ENCODE assay signal across 9 mouse cellular contexts in genomic region chr9:120759771-120760170, GRCm38 (mm10).
DNase-seq lines count a peak whose midpoint lies in the region; ATAC-seq lines count a peak whose summit lies in the region.
"Had no signal": no experiment of that assay in that cellular context is flagged by ENCODE, and none has a peak within 500 bp of the region (broad histone marks: within the 10 kb centered on the region; RNA-seq: fewer than 3 reads in every experiment).

No protein-coding gene starts in this region.

- no peaks in the 10 kb centered on the region for H3K36me3 ChIP-seq in embryonic facial prominence, embryonic 10.5 days (replicated peaks)
- H3K36me3 ChIP-seq in intestine, embryonic 15.5 days = no peaks in the 10 kb centered on the region
- H3K36me3 ChIP-seq in midbrain, embryonic 11.5 days (ENCODE audit: control insufficient read depth, insufficient read depth, low read length) = no peaks in the 10 kb centered on the region
- no peaks in the 10 kb centered on the region for H3K36me3 ChIP-seq in heart, embryonic 12.5 days

- H3K4me1 ChIP-seq in embryonic facial prominence, embryonic 10.5 days = peaks cover 6% of the 10 kb centered on the region
- H3K4me1 ChIP-seq in intestine, embryonic 15.5 days (replicated peaks) = peaks cover 24% of the 10 kb centered on the region; the same call in 1 of the 2 replicates
- H3K4me1 ChIP-seq in midbrain, embryonic 11.5 days (ENCODE audit: control insufficient read depth, insufficient read depth, low read length) = peaks cover 5% of the 10 kb centered on the region; the same call in 1 of the 2 replicates
- no peaks in the 10 kb centered on the region for H3K4me1 ChIP-seq in heart, embryonic 12.5 days (replicated peaks)

- no peak overlapping the region for H3K4me3 ChIP-seq in embryonic facial prominence, embryonic 10.5 days
- no peak overlapping the region for H3K4me3 ChIP-seq in intestine, embryonic 15.5 days (replicated peaks)
- no peak overlapping the region for H3K4me3 ChIP-seq in midbrain, embryonic 11.5 days (ENCODE audit: low read depth, low read length)
- H3K4me3 ChIP-seq in heart, embryonic 12.5 days = no peak overlapping the region

- no peak overlapping the region for H3K4me2 ChIP-seq in intestine, embryonic 15.5 days (replicated peaks)
- H3K4me2 ChIP-seq in midbrain, embryonic 11.5 days = no peak overlapping the region
- H3K4me2 ChIP-seq in heart, embryonic 12.5 days = no peak overlapping the region
- H3K4me2 ChIP-seq: lung, embryonic 14.5 days had no signal

- intact Hi-C loops in gastrocnemius, postnatal 36 days (cut with DNase I) = no loop called here

- WGBS in embryonic facial prominence, embryonic 10.5 days = 48% methylated on average over 5 of the region's 5 CpGs
- WGBS in intestine, embryonic 15.5 days = 73% methylated on average over 5 of the region's 5 CpGs
- WGBS in midbrain, embryonic 11.5 days = 31% methylated on average over 5 of the region's 5 CpGs
- 78% methylated on average over 5 of the region's 5 CpGs for WGBS in heart, embryonic 12.5 days

- no peaks in the 10 kb centered on the region for H3K9me3 ChIP-seq in embryonic facial prominence, embryonic 10.5 days
- no peaks in the 10 kb centered on the region for H3K9me3 ChIP-seq in intestine, embryonic 15.5 days
- no peaks in the 10 kb centered on the region for H3K9me3 ChIP-seq in midbrain, embryonic 11.5 days (ENCODE audit: control insufficient read depth, low read length)
- peaks cover 5% of the 10 kb centered on the region; the same call in 1 of the 2 replicates for H3K9me3 ChIP-seq in heart, embryonic 12.5 days (replicated peaks)

- no peak overlapping the region for H3K9ac ChIP-seq in intestine, embryonic 15.5 days
- H3K9ac ChIP-seq in midbrain, embryonic 11.5 days (ENCODE audit: low read length) = no peak overlapping the region
- no peak overlapping the region for H3K9ac ChIP-seq in heart, embryonic 12.5 days
- H3K9ac ChIP-seq: lung, embryonic 14.5 days had no signal

- peak; percentile 54 for DNase-seq in gastrocnemius, postnatal 10 days
- DNase-seq in gastrocnemius, postnatal 36 days = no peak
- DNase-seq in embryonic facial prominence, embryonic 10.5 days (ENCODE audit: low spot score) = no peak
- no peak for DNase-seq in midbrain, embryonic 11.5 days (ENCODE audit: low spot score, missing footprints)
- no peak for DNase-seq in c-Kit-positive CD71-positive TER-119-positive erythroid progenitor cells, embryonic 14.5 days (ENCODE audit: low spot score)
- no peak for DNase-seq in urinary bladder, postnatal 4 days (ENCODE audit: low spot score in 2 of 2)
- DNase-seq: lung, embryonic 14.5 days had no signal

- no peaks in the 10 kb centered on the region for H3K27me3 ChIP-seq in embryonic facial prominence, embryonic 10.5 days (replicated peaks; ENCODE audit: low read depth, poor library complexity, severe bottlenecking)
- H3K27me3 ChIP-seq in intestine, embryonic 15.5 days (replicated peaks) = no peaks in the 10 kb centered on the region
- no peaks in the 10 kb centered on the region for H3K27me3 ChIP-seq in midbrain, embryonic 11.5 days (ENCODE audit: control insufficient read depth, insufficient read depth, low read length)
- no peaks in the 10 kb centered on the region for H3K27me3 ChIP-seq in heart, embryonic 12.5 days (replicated peaks)

- H3K27ac ChIP-seq in embryonic facial prominence, embryonic 10.5 days (replicated peaks) = peak overlapping the region; percentile 41
- H3K27ac ChIP-seq in intestine, embryonic 15.5 days = peak overlapping the region; percentile 64
- 0 out of 2 replicates have a peak overlapping the region, but pooled peaks have one; percentile 16 for H3K27ac ChIP-seq in midbrain, embryonic 11.5 days (ENCODE audit: low read depth, low read length)
- H3K27ac ChIP-seq in heart, embryonic 12.5 days (ENCODE audit: poor library complexity, severe bottlenecking) = no peak overlapping the region

- peak; percentile 81 for ATAC-seq in intestine, embryonic 15.5 days
- ATAC-seq in midbrain, embryonic 11.5 days (ENCODE audit: low FRiP score) = peak; percentile 74
- ATAC-seq in heart, embryonic 12.5 days (ENCODE audit: insufficient number of reproducible peaks, low FRiP score) = no peak
